Mouse (Mus musculus): ENCODE data around the gene Mpdu1. TPM values are rescaled to one million over a fixed set of nuclear protein-coding genes. Genes with fewer than 3 reads are reported as not detected.
A peak's percentile ranks its signal among the peaks of the same experiment; 100 is the strongest.

The Mpdu1 gene
- polyA plus RNA-seq, 1 experiment from 2014 or later, result 25.9 TPM

DNA sequence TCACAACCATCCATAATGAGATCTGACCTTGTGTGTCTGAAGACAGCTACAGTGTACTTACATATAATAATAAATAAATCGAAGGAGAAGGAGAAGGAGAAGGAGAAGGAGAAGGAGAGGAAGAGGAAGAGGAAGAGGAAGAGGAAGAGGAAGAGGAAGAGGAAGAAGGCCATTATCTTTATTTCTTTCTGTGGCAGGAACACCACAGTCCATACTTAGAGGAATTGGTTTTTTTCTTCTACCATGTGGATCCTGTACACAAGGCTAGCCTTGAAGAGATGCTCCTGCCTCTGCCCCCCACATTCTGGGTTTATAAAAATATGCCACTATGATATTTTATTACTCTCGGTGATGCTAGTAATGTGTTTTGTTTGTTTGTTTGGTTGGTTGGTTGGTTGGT, 55.6 kb downstream of the Mpdu1 start:
- 91% methylated on average over 2 of the region's 2 CpGs for whole genome bisulfite sequencing
- Histone ChIP-seq H3K4me1 (ENCODE audit: control insufficient read depth, insufficient read depth, low read length) (no peaks in the 10 kb centered on the region), H3K27me3 (ENCODE audit: control insufficient read depth, insufficient read depth, low read length) (peaks cover 10% of the 10 kb centered on the region), H3K4me3 (ENCODE audit: low read depth, low read length) (no peak overlapping the region), H3K9me3 (replicated peaks; ENCODE audit: control insufficient read depth, low read length) (no peaks in the 10 kb centered on the region), H3K36me3 (replicated peaks; ENCODE audit: control insufficient read depth, insufficient read depth, low read depth, low read length) (no peaks in the 10 kb centered on the region), H3K9ac (replicated peaks; ENCODE audit: low read length) (no peak overlapping the region), H3K27ac (replicated peaks; ENCODE audit: low read depth, low read length) (no peak overlapping the region), H3K4me2 (ENCODE audit: low read depth, low read length) (no peak overlapping the region)
- DNase-seq (ENCODE audit: low spot score) (no peak), ATAC-seq (replicated peaks; ENCODE audit: insufficient number of reproducible peaks, low FRiP score, low TSS enrichment, low read depth) (no peak)

MicroRNAs within 50 kb of the gene (microRNA counts, 519-probe panel; counts per million panel counts)
- not detected for microRNA mmu-miR-1934
- microRNA mmu-miR-467f, result 2,318 counts per million, percentile 18 among the panel's probes with 10 or more counts

Small RNA genes lying within 50 kb of the gene (microRNA-seq; reads per million reads assigned to microRNA genes)
- gene Mir1934 (ENCODE audit: borderline number of aligned reads) (3.8 reads per million), gene Mir467f (ENCODE audit: borderline number of aligned reads) (not detected)

Other genes with a start within 250 kb of the Mpdu1 start
- gene Kdm6b, start 249.0 kb downstream of the Mpdu1 start, polyA plus RNA-seq (2014; fragmentation: Nextera tagmentation; extraction: Ambion mirVana), result 25.9 and 26.2 TPM in 2 replicates
- gene Dnah2, start 113.5 kb downstream of the Mpdu1 start, polyA plus RNA-seq (2014; fragmentation: Nextera tagmentation; extraction: Ambion mirVana), result 1.5 and 2.1 TPM in 2 replicates
- gene Efnb3, start 102.4 kb downstream of the Mpdu1 start, polyA plus RNA-seq (2014; fragmentation: Nextera tagmentation; extraction: Ambion mirVana), result 11.2 and 11.3 TPM in 2 replicates
- gene Wrap53, start 82.4 kb downstream of the Mpdu1 start, polyA plus RNA-seq (2014; fragmentation: Nextera tagmentation; extraction: Ambion mirVana), result 40.2 and 40.9 TPM in 2 replicates
- gene Trp53, start 82.3 kb downstream of the Mpdu1 start, polyA plus RNA-seq (2014; fragmentation: Nextera tagmentation; extraction: Ambion mirVana), result 200 and 215 TPM in 2 replicates
- 5.2 and 6.0 TPM in 2 replicates for gene Atp1b2, start 56.7 kb downstream of the Mpdu1 start, polyA plus RNA-seq (2014; fragmentation: Nextera tagmentation; extraction: Ambion mirVana)
- gene Shbg, start 44.7 kb downstream of the Mpdu1 start, polyA plus RNA-seq (2014; fragmentation: Nextera tagmentation; extraction: Ambion mirVana), result 0.14 TPM in 1 of 2 replicates, not detected in the other
- gene Sat2, start 40.6 kb downstream of the Mpdu1 start, polyA plus RNA-seq (2014; fragmentation: Nextera tagmentation; extraction: Ambion mirVana), result 15.0 and 19.4 TPM in 2 replicates
- gene Fxr2, start 29.7 kb downstream of the Mpdu1 start, polyA plus RNA-seq (2014; fragmentation: Nextera tagmentation; extraction: Ambion mirVana), result 24.3 and 30.9 TPM in 2 replicates
- not detected in 2 replicates for gene Sox15, start 7.3 kb downstream of the Mpdu1 start, polyA plus RNA-seq (2014; fragmentation: Nextera tagmentation; extraction: Ambion mirVana)
- gene Cd68, start 3.5 kb upstream of the Mpdu1 start, polyA plus RNA-seq (2014; fragmentation: Nextera tagmentation; extraction: Ambion mirVana), result 5.5 and 7.6 TPM in 2 replicates
- gene Eif4a1, start 9.8 kb upstream of the Mpdu1 start, polyA plus RNA-seq (2014; fragmentation: Nextera tagmentation; extraction: Ambion mirVana), result 959 and 1,000 TPM in 2 replicates
- 106 and 108 TPM in 2 replicates for gene Senp3, start 19.4 kb upstream of the Mpdu1 start, polyA plus RNA-seq (2014; fragmentation: Nextera tagmentation; extraction: Ambion mirVana)
- gene Tnfsf13, start 23.1 kb upstream of the Mpdu1 start, polyA plus RNA-seq (2014; fragmentation: Nextera tagmentation; extraction: Ambion mirVana), result 0.24 and 0.42 TPM in 2 replicates
- 3.6 and 4.3 TPM in 2 replicates for gene Tnfsf12, start 33.2 kb upstream of the Mpdu1 start, polyA plus RNA-seq (2014; fragmentation: Nextera tagmentation; extraction: Ambion mirVana)
- 1.2 and 1.5 TPM in 2 replicates for gene Tnfsfm13, start 33.5 kb upstream of the Mpdu1 start, polyA plus RNA-seq (2014; fragmentation: Nextera tagmentation; extraction: Ambion mirVana)
- 51.4 and 56.5 TPM in 2 replicates for gene Polr2a, start 96.0 kb upstream of the Mpdu1 start, polyA plus RNA-seq (2014; fragmentation: Nextera tagmentation; extraction: Ambion mirVana)
- 0.18 TPM in 1 of 2 replicates, not detected in the other for gene Slc35g3, start 99.3 kb upstream of the Mpdu1 start, polyA plus RNA-seq (2014; fragmentation: Nextera tagmentation; extraction: Ambion mirVana)
- gene Zbtb4, start 103.3 kb upstream of the Mpdu1 start, polyA plus RNA-seq (2014; fragmentation: Nextera tagmentation; extraction: Ambion mirVana), result 1.1 and 1.2 TPM in 2 replicates
- gene Chrnb1, start 133.3 kb upstream of the Mpdu1 start, polyA plus RNA-seq (2014; fragmentation: Nextera tagmentation; extraction: Ambion mirVana), result 3.0 and 3.6 TPM in 2 replicates
- 0.92 and 0.97 TPM in 2 replicates for gene Fgf11, start 139.2 kb upstream of the Mpdu1 start, polyA plus RNA-seq (2014; fragmentation: Nextera tagmentation; extraction: Ambion mirVana)
- 2.1 and 2.8 TPM in 2 replicates for gene Tmem102, start 143.0 kb upstream of the Mpdu1 start, polyA plus RNA-seq (2014; fragmentation: Nextera tagmentation; extraction: Ambion mirVana)
- gene Gm39566, start 152.7 kb upstream of the Mpdu1 start, polyA plus RNA-seq (2014; fragmentation: Nextera tagmentation; extraction: Ambion mirVana), result not detected in 2 replicates
- gene Spem2, start 155.8 kb upstream of the Mpdu1 start, polyA plus RNA-seq (2014; fragmentation: Nextera tagmentation; extraction: Ambion mirVana), result not detected in 2 replicates
- gene Spem1, start 159.5 kb upstream of the Mpdu1 start, polyA plus RNA-seq (2014; fragmentation: Nextera tagmentation; extraction: Ambion mirVana), result 0.27 TPM in 1 of 2 replicates, not detected in the other
- 8.2 and 9.1 TPM in 2 replicates for gene Nlgn2, start 175.1 kb upstream of the Mpdu1 start, polyA plus RNA-seq (2014; fragmentation: Nextera tagmentation; extraction: Ambion mirVana)
- gene Tmem256, start 175.9 kb upstream of the Mpdu1 start, polyA plus RNA-seq (2014; fragmentation: Nextera tagmentation; extraction: Ambion mirVana), result 294 and 335 TPM in 2 replicates
- 90.0 and 102 TPM in 2 replicates for gene Plscr3, start 183.7 kb upstream of the Mpdu1 start, polyA plus RNA-seq (2014; fragmentation: Nextera tagmentation; extraction: Ambion mirVana)
- 1.1 and 1.9 TPM in 2 replicates for gene Tnk1, start 196.1 kb upstream of the Mpdu1 start, polyA plus RNA-seq (2014; fragmentation: Nextera tagmentation; extraction: Ambion mirVana)
- gene Tmem95, start 215.4 kb upstream of the Mpdu1 start, polyA plus RNA-seq (2014; fragmentation: Nextera tagmentation; extraction: Ambion mirVana), result not detected in 2 replicates
- 3.2 and 3.5 TPM in 2 replicates for gene Kctd11, start 218.8 kb upstream of the Mpdu1 start, polyA plus RNA-seq (2014; fragmentation: Nextera tagmentation; extraction: Ambion mirVana)
- gene Acap1, start 232.9 kb upstream of the Mpdu1 start, polyA plus RNA-seq (2014; fragmentation: Nextera tagmentation; extraction: Ambion mirVana), result 0.56 and 0.60 TPM in 2 replicates
- 17.6 and 20.7 TPM in 2 replicates for gene 2810408A11Rik, start 238.3 kb upstream of the Mpdu1 start, polyA plus RNA-seq (2014; fragmentation: Nextera tagmentation; extraction: Ambion mirVana)
- gene Neurl4, start 238.4 kb upstream of the Mpdu1 start, polyA plus RNA-seq (2014; fragmentation: Nextera tagmentation; extraction: Ambion mirVana), result 11.5 and 13.8 TPM in 2 replicates

All from embryonic facial prominence, embryonic 11.5 days (tissue).